Mouse (Mus musculus) forebrain, embryonic 16.5 days (tissue): ENCODE measurements around the gene Hfe2. TPM values are rescaled to one million over a fixed set of nuclear protein-coding genes. Genes with fewer than 3 reads are reported as not detected.
"Not testable (repeated sequence)": the region's sequence is repeated elsewhere in the genome, so short reads cannot be mapped to it uniquely, and the experiment has no call there.

Source experiments
- ATAC-seq: fragments of 200-750 bp; cut with Nextera tagmentation; 2 replicates; pipeline ENCODE4 v1.8.0; 2017; ENCODE audit warnings: mild to moderate bottlenecking, moderate library complexity
- H3K27ac ChIP-seq: fragments of 300-500 bp; sonication (generic); 2 replicates; pipeline ENCODE4 v1.5.1; 2014; ENCODE audit warnings: low read length, control low read depth
- H3K27me3 ChIP-seq: fragments of 300-500 bp; sonication (generic); replicated peaks from 2 replicates; pipeline ENCODE4 v1.6.1; 2014; ENCODE audit warnings: low read length; ENCODE audit not compliant: control insufficient read depth, insufficient read depth
- H3K36me3 ChIP-seq: fragments of 300-500 bp; sonication (generic); 2 replicates; pipeline ENCODE4 v1.6.1; 2014; ENCODE audit not compliant: control insufficient read depth, insufficient read depth
- H3K4me1 ChIP-seq: fragments of 300-500 bp; sonication (generic); replicated peaks from 2 replicates; pipeline ENCODE4 v1.6.1; 2014; ENCODE audit warnings: low read length; ENCODE audit not compliant: control insufficient read depth, insufficient read depth
- H3K4me2 ChIP-seq: fragments of 300-500 bp; sonication (generic); 2 replicates; pipeline ENCODE4 v1.6.1; 2014; ENCODE audit warnings: mild to moderate bottlenecking, low read length, control low read depth
- H3K4me3 ChIP-seq: fragments of 300-500 bp; sonication (generic); replicated peaks from 2 replicates; pipeline ENCODE4 v1.5.1; 2014; ENCODE audit warnings: mild to moderate bottlenecking, low read length, control low read depth
- H3K9ac ChIP-seq: fragments of 300-500 bp; sonication (generic); replicated peaks from 2 replicates; pipeline ENCODE4 v1.6.1; 2014; ENCODE audit warnings: low read depth, low read length, control low read depth
- H3K9me3 ChIP-seq: fragments of 300-500 bp; sonication (generic); 2 replicates; pipeline ENCODE4 v1.6.1; 2016; ENCODE audit warnings: low read length; ENCODE audit not compliant: control insufficient read depth
- WGBS: fragments of 180-500 bp; shearing (Covaris S2); extraction: QIAGEN DNeasy Blood & Tissue Kit; methylation state at CpG from one replicate; pipeline ENCODE4 v1.1.7; 2014; 5-methylcytosine and 5-hydroxymethylcytosine counted together
- polyA plus RNA-seq: library from polyadenylated mRNA; unstranded; fragments of >200 nt; fragmentation: Nextera tagmentation; extraction: Ambion mirVana; gene quantifications from 2 replicates; pipeline ENCODE4 v1.2.1, GENCODE M21; 2015

Gene Hfe2
- polyA plus RNA-seq, 1 experiment from 2014 or later = 1.1 TPM

- Histone ChIP-seq H3K9me3 (no peaks in the 10 kb centered on the region), H3K36me3 (no peaks in the 10 kb centered on the region), H3K4me2 (no peak overlapping the region), H3K9ac (no peak overlapping the region), H3K4me1 (peaks cover 6% of the 10 kb centered on the region; the same call in 1 of the 2 replicates), H3K27me3 (no peaks in the 10 kb centered on the region; the same call in 1 of the 2 replicates), H3K27ac (no peak overlapping the region), H3K4me3 (no peak overlapping the region)
- ATAC-seq = no peak
- 79% methylated on average over 2 of the region's 2 CpGs for WGBS
These were observed 39.6 kb upstream of the Hfe2 start for GRCm38 (mm10) chr3:96485361-96485760.

- not testable (repeated sequence) for H3K36me3 ChIP-seq, H3K27ac ChIP-seq, H3K9me3 ChIP-seq, H3K27me3 ChIP-seq, H3K4me2 ChIP-seq, H3K4me3 ChIP-seq, H3K9ac ChIP-seq, H3K4me1 ChIP-seq
- WGBS = 0% methylated on average over 4 of the region's 34 CpGs
- peak; percentile 27 for ATAC-seq
These were observed 38.7 kb upstream of the Hfe2 start for GRCm38 (mm10) chr3:96486064-96486827.

- H3K4me1 ChIP-seq, H3K9me3 ChIP-seq, H3K27me3 ChIP-seq, H3K36me3 ChIP-seq: not testable (repeated sequence)
- ATAC-seq = peak; percentile 73
- Histone ChIP-seq H3K27ac (peak overlapping the region; percentile 23; the same call in 1 of the 2 replicates), H3K9ac (0 out of 2 replicates have a peak overlapping the region, but pooled peaks have one; percentile 9), H3K4me2 (peak overlapping the region; percentile 55), H3K4me3 (peak overlapping the region; percentile 31)
- WGBS = 10% methylated on average over 5 of the region's 38 CpGs
These were observed 38.0 kb upstream of the Hfe2 start for GRCm38 (mm10) chr3:96486828-96487559.

GRCm38 (mm10) chr3:96487596-96488289, 37.2 kb upstream of the Hfe2 start:
- no peaks in the 10 kb centered on the region; the same call in 1 of the 2 replicates for H3K27me3 ChIP-seq
- peak overlapping the region; percentile 55 for H3K4me2 ChIP-seq
- H3K4me3 ChIP-seq = peak overlapping the region; percentile 44
- no peaks in the 10 kb centered on the region for H3K9me3 ChIP-seq
- 3% methylated on average over 25 of the region's 26 CpGs for WGBS
- H3K36me3 ChIP-seq = no peaks in the 10 kb centered on the region
- H3K9ac ChIP-seq = peak overlapping the region; percentile 49
- peak overlapping the region; percentile 91 for H3K27ac ChIP-seq
- ATAC-seq = no peak
- peaks cover 6% of the 10 kb centered on the region; the same call in 1 of the 2 replicates for H3K4me1 ChIP-seq

GRCm38 (mm10) chr3:96488290-96488906, 36.6 kb upstream of the Hfe2 start:
- WGBS = no CpG with 5 or more reads among the region's 55 CpGs
- Histone ChIP-seq H3K4me3 (peak overlapping the region; percentile 44), H3K9ac (peak overlapping the region; percentile 49), H3K27ac (peak overlapping the region; percentile 91), H3K4me2 (peak overlapping the region; percentile 55)
- H3K36me3 ChIP-seq, H3K4me1 ChIP-seq, H3K9me3 ChIP-seq, H3K27me3 ChIP-seq: not testable (repeated sequence)
- peak; percentile 76 for ATAC-seq

GRCm38 (mm10) chr3:96488907-96489629, 35.9 kb upstream of the Hfe2 start:
- H3K9ac ChIP-seq = 0 out of 2 replicates have a peak overlapping the region, but pooled peaks have one; percentile 35
- not testable (repeated sequence) for H3K9me3 ChIP-seq, H3K4me2 ChIP-seq, H3K36me3 ChIP-seq, H3K4me1 ChIP-seq, H3K27me3 ChIP-seq
- WGBS = under 1% methylated on average over 9 of the region's 31 CpGs
- H3K27ac ChIP-seq = peak overlapping the region; percentile 73
- ATAC-seq = peak; percentile 62
- peak overlapping the region; percentile 22; the same call in 1 of the 2 replicates for H3K4me3 ChIP-seq

GRCm38 (mm10) chr3:96489636-96490035, 35.3 kb upstream of the Hfe2 start:
- H3K4me3 ChIP-seq, H3K4me2 ChIP-seq, ATAC-seq, H3K36me3 ChIP-seq, H3K9me3 ChIP-seq, H3K27me3 ChIP-seq, H3K9ac ChIP-seq, H3K4me1 ChIP-seq: not testable (repeated sequence)
- H3K27ac ChIP-seq = peak overlapping the region; percentile 75
- WGBS = 43% methylated on average over 5 of the region's 8 CpGs

GRCm38 (mm10) chr3:96494456-96494855, 30.5 kb upstream of the Hfe2 start:
- H3K27ac ChIP-seq, H3K4me2 ChIP-seq, H3K4me3 ChIP-seq, H3K4me1 ChIP-seq, H3K9me3 ChIP-seq, H3K9ac ChIP-seq, ATAC-seq, H3K36me3 ChIP-seq, H3K27me3 ChIP-seq: not testable (repeated sequence)
- WGBS = 89% methylated on average over 5 of the region's 11 CpGs
